Mouse (Mus musculus) cerebellum, adult 11-12 months (tissue): Measurements from ENCODE around the gene Slc22a2.
"Not testable (repeated sequence)": the region's sequence is repeated elsewhere in the genome, so short reads cannot be mapped to it uniquely, and the experiment has no call there.

Experiments used
- DNase-seq: peaks from one replicate; pipeline ENCODE4 v3.0.0; 2022

Slc22a2 gene

GRCm38 (mm10) chr17:12631771-12632600 lies 48.1 kb downstream of the Slc22a2 start:
- DNase-seq = no peak

DNA sequence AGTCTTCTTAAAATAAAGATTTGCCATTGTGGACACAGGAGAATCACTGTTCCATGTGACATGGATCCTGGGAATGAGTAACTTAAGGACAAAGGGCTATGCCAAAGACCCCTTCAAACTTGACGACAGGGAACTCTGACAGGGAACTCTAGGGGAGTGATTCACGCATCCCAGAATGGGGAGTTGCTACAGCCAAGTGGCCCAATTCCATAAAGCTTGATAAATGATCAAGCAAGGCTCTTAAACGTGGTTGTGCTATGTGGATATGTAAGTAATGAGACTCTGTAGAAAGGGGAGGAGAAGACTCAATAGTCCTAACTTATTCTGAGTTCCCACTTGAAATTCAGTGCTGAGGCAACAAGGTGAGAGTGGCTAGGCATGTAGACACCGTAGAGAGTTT lies 50.9 kb downstream of the Slc22a2 start:
- no peak for DNase-seq

- DNase-seq = no peak
Observed at GRCm38 (mm10) chr17:12639585-12639984, 55.7 kb downstream of the Slc22a2 start.

- DNase-seq = no peak
Observed at GRCm38 (mm10) chr17:12641087-12641486, 57.2 kb downstream of the Slc22a2 start.

- DNase-seq = no peak
Observed at GRCm38 (mm10) chr17:12645461-12645860, 61.5 kb downstream of the Slc22a2 start.

GRCm38 (mm10) chr17:12652604-12653003 lies 68.7 kb downstream of the Slc22a2 start:
- no peak for DNase-seq

DNA sequence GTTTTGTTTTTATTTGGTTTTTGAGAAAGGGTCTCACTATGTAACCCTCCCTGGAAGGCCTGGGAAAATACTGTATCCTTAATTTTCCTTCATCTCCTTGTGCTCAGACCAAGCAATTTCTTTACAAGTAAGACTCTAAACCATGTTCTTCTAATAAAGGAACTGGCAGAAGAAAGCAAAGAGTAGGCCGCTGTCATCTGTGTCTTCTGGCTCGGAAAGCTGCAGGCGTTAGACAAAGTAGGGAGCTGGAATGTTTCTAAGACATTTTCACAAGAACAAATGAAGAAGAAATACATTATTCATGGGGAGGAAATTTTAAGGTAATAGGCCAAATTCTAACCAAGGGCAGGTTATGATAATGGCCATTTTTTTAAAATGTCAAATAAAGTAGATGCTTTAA lies 70.1 kb downstream of the Slc22a2 start:
- DNase-seq = no peak

- no peak for DNase-seq
Observed at GRCm38 (mm10) chr17:12655826-12656225, 71.9 kb downstream of the Slc22a2 start.

DNA sequence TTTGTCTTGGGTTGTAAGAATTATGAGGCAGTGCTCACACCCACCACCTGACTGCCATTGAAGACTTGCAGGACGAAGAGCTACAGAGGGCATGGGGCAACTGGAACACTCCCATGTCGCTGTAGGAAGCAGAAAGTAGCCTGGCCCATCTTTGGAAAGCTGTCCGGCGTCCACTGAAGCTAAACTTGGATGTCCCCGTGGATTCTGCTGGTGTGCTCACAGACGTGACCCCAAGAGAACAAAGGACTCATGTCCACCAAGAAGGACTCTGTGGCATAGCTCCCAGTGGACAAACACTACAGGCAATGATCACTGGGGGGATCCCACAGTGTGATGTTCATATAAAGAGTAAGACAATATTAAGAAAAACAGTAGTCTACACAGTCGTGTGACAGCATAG lies 74.9 kb downstream of the Slc22a2 start:
- DNase-seq = no peak

- no peak for DNase-seq
Observed at GRCm38 (mm10) chr17:12659233-12659632, 75.3 kb downstream of the Slc22a2 start.

GRCm38 (mm10) chr17:12660572-12661260 lies 76.8 kb downstream of the Slc22a2 start:
- DNase-seq = no peak

GRCm38 (mm10) chr17:12664156-12664555 lies 80.2 kb downstream of the Slc22a2 start:
- peak; percentile 84 for DNase-seq

GRCm38 (mm10) chr17:12668478-12669362 lies 84.8 kb downstream of the Slc22a2 start:
- DNase-seq = no peak

- no peak for DNase-seq
Observed at GRCm38 (mm10) chr17:12669363-12669679, 85.4 kb downstream of the Slc22a2 start.

DNA sequence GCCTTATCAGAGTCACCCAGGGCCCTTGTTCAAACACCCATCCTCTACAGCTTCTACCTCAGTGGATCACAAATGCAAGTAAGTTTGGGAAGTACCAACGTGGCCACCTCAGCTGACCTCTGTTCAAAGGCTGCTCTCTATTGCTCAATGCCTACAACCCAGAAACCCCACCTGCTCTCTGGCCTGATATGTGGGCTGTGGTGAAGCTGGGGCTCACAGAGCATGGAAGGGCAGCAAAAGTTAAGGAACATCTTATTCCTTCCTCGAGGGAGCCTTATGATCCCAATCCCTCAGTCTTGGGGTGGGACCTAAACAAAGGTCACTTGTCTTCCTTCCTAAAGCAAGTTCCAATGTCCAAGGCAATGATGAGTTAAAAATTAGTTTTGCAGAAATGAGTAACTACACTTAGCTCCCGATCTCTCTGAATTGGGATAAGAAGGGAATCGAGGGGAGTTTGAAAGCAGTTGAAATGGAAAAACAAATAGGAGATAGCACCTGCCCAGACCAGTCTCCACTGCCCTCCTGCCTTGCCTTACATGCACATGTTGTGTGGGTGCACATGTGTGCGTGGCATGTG lies 87.2 kb downstream of the Slc22a2 start:
- DNase-seq = no peak

GRCm38 (mm10) chr17:12672285-12672790 lies 88.4 kb downstream of the Slc22a2 start:
- no peak for DNase-seq

DNA sequence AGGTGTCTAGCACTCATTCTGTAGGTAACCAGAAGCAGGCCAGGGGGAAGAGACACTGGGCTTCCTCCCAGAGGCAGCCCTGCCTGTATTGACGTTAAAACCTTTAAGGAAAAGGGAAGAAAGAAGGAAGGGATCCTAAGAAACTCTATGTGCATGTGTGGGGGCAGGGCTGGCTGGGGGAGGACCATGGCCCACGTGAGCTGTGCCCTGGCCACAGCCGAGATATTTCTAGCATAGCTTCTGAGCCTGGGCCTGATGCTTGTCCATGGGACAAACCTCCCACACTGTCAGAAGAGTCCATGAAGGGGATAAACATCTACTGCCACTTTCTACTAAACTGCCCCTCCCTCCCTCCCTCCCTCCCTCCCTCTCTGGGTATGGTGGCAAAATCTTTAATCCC lies 89.9 kb downstream of the Slc22a2 start:
- no peak for DNase-seq

DNA sequence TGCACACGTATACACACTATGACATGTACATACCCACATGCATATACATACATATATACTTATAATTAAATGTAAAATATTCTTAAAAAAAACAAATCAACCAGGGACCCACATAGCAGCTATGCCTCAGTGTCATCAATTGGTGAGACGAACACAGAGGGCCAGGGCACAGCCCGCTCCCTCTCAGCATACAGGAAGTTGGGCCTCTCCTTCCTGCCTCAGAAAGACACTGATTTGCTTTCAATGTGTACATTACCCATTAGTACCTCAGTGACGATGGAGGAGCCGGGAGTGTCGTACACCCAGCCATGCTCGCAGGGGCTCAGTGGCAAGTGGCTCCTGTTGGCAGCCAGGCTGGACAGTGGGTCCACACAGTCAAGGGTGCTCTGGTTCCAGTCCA lies 91.0 kb downstream of the Slc22a2 start:
- not testable (repeated sequence) for DNase-seq

DNA sequence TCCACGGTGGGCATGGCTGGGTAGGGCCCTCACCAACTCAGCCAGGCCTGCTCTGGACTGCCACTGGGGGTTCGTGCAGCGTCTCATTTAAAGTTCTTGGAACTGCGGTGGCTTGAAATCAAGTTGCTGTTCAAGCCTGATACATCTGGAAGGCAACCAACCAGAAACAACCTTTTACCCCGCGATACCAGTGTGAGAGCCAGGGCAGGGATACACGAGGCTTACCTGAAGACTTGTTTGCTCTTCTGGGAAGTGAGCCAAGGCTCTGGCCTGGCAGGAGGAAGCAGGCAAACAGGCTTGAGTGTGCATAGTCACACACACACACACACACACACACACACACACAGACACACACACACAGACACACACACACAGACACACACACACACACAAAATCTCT lies 91.7 kb downstream of the Slc22a2 start, which contains the start of gene Slc22a1:
TSS of gene Slc22a1 (minus strand) at position 184 of the 400 bp plus-strand sequence.
- no peak for DNase-seq

GRCm38 (mm10) chr17:12677139-12677538 lies 93.2 kb downstream of the Slc22a2 start:
- no peak for DNase-seq
